Mouse (Mus musculus): ENCODE data around the gene Lgmn.

Gene Lgmn

DNA sequence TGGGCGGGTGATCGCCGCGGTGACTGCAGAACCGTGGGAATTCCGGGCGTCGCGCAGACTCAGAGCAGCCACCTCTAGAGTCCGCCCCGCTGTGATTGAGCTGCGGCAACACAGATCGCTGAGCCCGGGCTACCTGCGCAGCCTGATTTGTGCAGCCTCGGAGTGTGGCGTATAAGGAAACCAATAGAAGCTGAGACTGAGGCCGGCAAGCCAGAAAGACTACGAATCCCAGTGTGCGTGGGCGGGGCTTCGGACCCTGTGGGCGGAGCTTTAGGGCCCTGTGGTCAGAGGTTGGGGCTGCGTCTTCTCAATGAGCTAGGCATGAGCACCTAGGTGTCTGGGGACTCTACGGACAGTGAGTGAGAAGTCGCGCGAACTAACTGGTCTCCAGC, at the start of gene Lgmn:
Gene Lgmn, minus strand, starts transcription at position 182 of the 392 bp plus-strand sequence.
- peak; percentile 98 for DNase-seq (ENCODE audit: low read depth, low spot score)

DNA sequence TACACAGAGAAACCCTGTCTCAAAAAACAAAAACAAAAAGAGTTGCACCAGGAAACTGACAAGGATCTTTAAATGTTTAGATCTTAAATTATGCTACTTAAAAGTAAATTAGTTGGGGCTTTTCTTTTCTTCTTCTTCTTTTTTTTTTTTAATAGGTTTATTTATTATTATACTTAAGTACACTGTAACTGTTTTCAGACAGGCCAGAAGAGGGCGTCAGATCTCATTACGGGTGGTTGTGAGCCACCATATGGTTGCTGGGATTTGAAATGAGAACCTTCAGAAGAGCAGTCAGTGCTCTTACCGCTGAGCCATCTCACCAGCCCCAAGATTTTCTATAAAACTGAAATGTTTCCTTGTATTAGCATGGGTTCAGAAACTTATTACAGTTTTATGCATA, 45.3 kb upstream of the Lgmn start:
- DNase-seq (ENCODE audit: low read depth, low spot score), result peak; percentile 24

DNA sequence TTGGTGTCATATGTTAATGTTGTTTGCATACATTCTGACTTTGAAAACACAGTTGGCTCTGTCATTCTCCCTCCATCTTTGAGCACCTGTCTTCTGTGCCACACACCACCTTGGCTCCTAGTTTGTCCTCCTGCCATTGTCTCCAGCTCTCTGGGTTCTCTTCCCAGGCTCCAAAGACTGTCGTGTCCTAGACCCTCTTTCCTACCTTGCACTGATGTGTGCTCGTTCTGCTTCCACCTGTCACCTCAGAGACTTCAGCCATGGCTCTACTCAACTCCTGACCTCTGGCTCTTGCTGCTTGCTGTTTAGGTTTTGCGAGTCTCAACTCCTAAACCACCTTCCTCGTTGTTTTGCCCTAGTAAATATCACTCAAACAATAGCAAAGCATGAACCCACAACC, 40.9 kb upstream of the Lgmn start:
- DNase-seq (ENCODE audit: low read depth, low spot score), result no peak

DNA sequence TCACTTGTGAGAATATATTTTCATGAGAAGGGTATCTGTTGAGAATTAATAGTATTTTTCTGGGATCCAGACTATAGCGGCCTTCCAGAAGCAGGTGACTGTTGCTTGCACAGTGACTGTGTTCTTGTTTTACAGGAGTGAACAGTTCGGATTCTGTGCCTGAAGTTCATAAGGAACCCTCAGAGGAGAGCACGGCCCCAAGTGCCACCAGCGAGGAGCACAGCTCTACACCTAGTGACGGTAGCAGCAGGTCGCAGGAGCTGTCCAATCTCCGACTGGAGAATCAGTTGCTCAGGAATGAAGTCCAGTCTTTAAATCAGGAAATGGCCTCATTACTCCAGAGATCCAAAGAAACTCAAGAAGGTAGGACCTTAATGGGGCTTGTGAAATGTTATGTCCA, 34.8 kb upstream of the Lgmn start:
- no peak for DNase-seq (ENCODE audit: low read depth, low spot score)

DNA sequence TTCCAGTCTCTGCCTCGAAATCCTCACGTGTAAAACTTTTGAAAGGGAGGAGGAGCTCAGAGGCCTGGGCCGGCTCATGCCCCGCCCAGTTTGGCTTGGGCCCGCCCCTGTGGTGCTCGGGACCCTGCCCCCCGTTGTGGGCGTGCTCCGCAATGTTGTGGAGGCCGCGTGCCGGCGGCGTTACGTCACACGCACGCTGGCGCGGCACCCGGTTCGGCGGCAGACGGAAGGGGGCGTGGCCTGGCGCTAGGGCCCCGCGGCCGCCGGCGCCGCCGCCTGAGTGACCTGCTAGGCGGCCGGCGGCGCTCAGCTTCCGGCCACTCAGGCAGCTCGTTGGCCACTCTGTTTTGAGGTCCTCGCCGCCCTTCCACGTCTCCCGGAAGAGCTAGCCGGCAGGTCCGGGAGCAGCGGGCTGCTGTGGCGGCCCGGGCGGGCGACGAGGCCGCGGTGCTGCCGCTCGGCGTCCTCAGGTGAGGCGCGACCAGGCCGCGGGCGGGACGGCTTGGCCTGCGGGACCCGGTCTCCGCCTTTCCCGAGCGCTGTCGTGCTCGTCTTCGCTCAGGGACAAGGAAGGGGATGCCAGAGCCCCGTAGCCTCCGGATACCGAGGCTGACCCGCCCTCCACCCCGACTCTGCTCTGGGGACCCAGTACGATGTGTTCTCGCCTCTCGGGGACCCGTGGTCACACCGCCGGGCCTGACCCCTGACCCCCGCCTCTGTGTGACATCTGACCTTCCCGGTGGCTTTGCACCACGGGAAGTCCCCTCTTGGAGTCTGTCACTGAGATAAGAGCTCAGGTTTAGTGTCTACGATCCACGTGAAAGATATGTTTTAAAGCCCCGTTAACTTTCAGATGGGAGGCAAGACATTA, 29.5 kb upstream of the Lgmn start, which contains the start of gene Golga5:
Gene Golga5, plus strand, starts transcription at position 242 of the 871 bp plus-strand sequence.
- peak; percentile 99 for DNase-seq (ENCODE audit: low read depth, low spot score)

DNA sequence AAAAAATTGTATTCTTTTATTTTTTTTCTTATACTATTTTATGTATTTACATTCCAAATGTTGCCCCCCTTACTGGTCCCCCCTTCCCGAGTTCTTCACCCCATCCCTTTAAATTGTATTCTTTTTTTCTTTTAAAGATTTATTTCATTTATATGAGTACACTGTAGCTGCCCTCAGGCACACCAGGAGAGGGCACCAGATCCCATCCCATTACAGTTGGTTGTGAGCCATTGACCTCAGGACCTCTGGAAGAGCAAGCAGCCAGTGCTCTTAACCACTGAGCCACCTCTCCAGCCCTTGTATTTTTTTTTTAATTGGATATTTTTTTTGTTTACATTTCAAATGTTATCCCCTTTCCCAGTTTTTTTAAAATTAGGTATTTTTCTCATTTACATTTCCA, 28.5 kb upstream of the Lgmn start:
- DNase-seq (ENCODE audit: low read depth, low spot score), result no peak

DNA sequence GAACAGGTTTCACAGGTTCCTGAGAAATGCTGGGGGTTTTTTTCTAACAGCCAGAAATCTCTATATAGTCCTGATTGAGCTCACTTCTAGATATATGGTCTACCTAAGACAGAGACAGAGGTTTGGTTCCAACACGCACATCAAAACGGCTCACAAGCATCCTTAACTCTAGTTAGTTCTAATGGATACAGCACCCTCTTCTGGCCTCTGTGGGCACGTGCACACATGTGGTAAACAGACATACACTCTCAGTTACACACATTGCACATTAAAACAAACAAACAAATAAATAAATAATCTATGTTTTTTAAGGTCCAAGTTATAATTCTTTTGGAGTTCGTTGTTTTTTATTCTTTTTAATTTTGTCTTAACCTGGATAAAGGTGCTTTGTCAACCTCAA, 25.0 kb upstream of the Lgmn start:
- peak; percentile 42 for DNase-seq (ENCODE audit: low read depth, low spot score)

DNA sequence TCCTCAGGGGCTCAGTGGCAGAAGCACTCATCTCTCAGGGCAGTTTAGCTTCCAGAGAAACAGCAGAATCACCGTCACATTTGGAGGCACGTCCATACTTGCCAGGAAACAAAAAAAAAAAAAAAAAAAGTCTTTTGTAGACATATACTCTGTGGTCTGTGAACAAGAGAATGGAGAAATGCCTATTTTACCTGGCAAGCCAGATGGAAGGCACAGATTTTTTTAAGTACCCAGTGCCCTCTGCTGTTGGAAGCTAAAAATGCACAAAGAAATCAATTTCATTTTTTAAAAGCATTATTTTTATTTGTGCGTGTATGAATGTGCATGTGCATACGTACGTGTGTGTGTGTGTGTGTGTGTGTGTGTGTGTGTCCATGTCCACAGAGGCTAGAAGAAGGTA, 21.6 kb upstream of the Lgmn start:
- peak; percentile 60 for DNase-seq (ENCODE audit: low read depth, low spot score)

DNA sequence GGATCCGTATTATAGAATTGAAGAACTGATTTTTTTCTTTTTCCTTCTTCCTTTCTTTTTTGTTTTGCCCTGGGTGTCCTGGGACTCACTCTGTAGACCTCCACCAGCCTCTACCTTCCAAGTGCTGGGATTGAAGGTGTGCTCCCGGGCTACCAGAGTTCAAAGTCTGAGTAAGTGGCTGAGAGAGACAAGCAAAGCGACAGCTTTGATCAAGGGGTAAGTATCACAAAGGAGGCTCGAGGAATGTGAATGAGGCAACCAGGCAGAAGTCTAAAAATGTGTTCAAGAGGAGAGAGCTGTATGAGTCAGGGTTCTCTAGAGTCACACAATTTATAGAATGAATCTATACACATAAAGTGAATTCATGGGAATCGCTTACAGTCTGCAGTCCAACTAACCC, 20.4 kb upstream of the Lgmn start:
- no peak for DNase-seq (ENCODE audit: low read depth, low spot score)

DNA sequence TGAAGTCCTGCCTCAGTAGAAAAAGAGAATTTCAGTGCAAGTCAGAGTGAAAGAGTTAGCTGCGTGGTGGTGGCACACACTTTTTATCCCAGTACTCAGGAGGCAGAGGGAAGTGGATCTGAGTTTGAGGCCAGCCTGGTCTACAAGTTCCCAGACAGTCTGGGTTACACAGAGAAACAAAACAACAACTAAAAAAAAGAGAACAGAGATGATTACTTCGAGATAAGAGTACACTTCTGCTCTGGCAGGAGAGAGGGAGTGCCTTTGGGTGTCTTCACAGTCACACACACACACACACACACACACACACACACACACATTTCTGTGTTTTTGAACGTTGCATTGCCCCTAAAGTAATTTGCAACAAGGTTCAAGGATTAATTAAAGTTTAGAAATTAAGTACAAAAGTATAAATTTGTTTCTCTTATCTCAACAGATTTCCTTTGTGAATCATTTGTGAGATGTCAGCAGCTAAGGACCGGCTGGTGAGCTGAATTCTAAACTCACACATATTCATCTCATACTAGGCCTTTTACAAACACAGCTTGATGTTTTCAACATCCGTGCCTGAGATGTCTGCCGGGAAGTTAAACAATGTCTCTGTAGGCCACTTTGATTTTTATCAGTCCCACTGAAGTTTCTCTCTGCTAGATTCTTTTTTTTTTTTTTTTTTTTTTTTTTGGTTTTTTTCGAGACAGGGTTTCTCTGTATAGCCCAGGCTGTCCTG, 17.0 kb upstream of the Lgmn start:
- peak; percentile 58 for DNase-seq (ENCODE audit: low read depth, low spot score)

DNA sequence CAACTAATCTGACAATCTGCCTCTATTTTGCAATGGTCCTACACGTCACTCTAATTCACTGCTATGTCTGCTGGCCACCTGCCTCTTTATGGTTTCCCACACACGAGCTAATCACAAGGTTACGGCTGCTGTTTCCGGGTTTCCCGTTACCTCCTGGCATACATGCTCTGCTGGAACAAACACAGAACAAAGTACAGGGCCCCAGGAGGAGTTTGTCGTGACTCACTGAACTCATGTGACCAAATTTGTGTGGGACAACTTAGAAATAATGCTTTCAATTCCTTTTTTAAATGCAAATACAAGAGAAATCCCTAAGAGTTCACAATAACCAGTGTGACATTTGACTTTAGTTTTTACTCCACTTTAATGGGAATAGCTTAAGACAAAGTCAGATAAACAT, 14.0 kb upstream of the Lgmn start:
- peak; percentile 85 for DNase-seq (ENCODE audit: low read depth, low spot score)

DNA sequence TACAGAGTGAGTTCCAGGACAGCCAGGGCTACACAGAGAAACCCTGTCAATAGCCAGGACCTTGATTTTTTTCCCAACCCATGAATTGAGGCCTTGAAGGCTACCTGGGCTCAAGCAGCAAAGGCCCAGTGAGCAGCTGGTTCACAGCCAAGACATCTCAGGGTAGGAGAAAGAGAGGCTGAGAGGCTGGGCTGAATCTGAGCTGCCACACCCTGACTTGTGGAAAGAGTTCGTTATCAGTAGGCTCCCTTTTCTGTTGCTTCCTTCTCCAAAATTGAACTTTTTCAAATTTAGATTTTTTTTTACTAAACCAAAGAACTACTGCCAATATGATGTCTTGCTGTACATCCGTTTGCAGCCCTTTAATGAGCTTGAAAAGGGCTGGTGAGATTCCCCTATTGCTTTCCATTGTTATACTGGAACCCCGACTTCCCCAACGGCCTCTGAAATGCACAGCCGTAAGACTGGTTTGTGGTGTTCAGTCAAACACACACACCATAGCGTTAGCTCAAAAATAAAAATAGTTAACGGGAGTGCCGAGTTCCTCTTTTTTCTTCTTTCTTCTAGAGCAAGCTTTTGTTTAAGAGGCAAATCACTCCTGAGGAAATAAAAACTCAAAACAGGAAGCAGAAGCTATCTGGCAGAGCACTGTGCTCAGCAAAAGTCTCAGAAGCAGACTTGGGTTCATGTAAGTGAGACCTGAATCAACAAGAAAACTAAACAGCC, 11.7 kb upstream of the Lgmn start:
- peak; percentile 90 for DNase-seq (ENCODE audit: low read depth, low spot score)

DNA sequence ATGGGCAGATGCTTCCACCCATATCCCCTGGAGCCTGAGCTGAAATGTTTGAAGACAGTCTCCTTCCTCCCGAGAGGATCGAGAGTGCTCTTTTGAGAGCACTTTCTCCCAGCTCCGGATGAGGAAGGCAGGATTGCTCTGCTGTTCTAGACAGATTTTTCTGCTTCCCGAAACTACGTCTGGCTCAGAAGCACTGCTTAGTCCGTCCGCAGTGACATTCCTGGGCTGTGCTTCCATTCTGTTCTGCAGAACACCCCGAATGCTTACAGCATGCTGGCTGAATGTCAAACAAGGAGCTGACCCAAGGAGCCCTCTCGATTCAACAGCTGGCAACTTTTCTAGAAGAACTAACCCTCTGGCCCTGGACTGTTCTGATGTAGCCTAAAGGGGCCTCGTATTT, 10.8 kb upstream of the Lgmn start:
- DNase-seq (ENCODE audit: low read depth, low spot score), result no peak

DNA sequence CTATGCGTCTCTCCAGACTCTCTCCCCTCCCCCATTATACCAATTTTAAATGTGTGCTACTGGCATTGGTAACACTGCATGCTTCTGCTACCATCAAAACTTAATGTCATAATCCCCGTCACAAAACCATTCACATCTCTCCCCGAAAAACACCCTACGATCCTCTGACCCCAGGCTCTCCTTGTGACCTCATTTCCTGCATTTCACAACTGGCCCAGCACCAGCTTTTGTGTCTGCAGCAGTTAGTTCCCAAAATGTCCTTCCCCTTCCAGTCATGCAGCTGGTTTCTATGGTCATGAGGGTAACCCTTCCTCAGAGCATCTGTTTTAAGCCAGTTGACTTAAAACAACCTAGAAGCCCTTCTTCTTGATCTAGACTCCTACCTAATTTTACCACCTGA, 5.8 kb upstream of the Lgmn start:
- peak; percentile 45 for DNase-seq (ENCODE audit: low read depth, low spot score)

DNA sequence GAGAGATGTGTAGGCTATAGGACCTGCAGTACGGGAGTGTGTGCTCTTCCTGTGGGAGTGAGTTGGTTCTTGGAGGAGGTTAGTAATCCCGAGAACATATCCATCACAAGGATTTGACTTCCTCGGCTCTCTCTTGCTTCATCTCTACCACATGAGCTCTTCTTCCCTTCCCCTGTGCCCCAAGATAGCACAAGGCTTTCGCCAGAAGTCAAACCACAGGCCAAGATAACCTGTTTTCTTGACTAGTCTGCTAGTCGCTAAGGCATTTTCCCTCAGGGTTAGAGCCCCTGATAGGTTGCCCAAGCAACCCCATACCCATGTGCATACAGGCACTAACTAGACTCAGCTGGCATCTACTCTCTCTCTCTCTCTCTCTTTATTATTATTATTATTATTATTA, 4.1 kb upstream of the Lgmn start:
- DNase-seq (ENCODE audit: low read depth, low spot score), result no peak

DNA sequence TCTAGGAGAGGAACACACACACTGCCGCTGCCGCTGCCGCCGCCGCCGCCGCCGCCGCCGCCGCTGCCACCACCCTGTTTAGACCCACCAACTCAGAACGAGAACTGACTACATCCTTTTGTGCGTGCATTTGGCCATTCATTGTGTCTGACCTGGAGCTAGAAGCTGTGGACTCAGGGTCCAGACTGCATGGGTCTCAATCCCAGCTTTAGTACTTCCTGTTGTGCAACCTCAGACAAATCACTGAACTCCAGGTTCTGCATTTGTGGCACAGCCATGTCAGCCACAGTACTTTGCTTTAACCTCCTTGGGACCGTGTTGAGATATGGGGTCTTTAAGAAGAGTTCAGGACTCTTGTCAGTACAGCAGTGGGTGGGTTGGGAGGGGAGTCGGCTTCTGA, 3.0 kb upstream of the Lgmn start:
- DNase-seq (ENCODE audit: low read depth, low spot score), result peak; percentile 70

DNA sequence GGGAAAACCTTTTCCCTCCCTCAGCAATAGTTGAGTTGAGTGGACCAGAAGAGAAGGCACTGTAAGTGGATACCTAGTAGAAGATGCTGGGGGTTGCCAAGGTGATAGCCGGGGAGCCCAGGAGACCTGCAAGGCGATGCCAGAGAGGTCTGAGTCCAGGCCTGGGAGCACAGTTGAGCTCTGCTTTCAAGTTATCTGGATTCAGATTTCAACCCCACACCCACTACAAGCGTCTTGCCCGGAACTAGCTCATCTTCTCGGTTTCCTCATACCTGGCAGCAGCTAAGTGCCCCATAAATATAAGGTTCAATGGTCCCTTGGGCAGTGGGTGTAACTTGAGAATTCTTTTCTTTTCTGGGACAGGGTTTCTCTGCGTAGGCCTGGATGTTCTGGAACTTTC, 1.5 kb upstream of the Lgmn start:
- DNase-seq (ENCODE audit: low read depth, low spot score), result no peak

DNA sequence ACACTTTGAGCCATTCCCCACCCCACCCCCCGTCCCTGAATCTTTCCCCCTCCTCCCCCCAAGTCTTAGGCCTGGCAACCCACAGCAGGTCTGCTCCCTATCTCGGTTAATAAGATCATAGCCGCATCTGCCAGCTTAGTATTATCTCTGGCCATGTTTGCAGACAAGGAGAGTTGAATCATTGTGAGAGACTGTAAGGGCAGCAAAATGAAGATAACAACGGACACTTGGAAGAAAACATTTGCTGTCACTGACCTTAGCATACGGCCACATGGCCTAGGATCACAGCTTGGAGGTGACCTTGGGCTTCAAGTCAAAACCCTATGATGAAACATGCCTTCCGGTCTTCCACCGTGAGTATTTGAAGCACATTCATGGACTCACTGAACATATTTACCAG, 938 bp upstream of the Lgmn start:
- DNase-seq (ENCODE audit: low read depth, low spot score), result no peak

DNA sequence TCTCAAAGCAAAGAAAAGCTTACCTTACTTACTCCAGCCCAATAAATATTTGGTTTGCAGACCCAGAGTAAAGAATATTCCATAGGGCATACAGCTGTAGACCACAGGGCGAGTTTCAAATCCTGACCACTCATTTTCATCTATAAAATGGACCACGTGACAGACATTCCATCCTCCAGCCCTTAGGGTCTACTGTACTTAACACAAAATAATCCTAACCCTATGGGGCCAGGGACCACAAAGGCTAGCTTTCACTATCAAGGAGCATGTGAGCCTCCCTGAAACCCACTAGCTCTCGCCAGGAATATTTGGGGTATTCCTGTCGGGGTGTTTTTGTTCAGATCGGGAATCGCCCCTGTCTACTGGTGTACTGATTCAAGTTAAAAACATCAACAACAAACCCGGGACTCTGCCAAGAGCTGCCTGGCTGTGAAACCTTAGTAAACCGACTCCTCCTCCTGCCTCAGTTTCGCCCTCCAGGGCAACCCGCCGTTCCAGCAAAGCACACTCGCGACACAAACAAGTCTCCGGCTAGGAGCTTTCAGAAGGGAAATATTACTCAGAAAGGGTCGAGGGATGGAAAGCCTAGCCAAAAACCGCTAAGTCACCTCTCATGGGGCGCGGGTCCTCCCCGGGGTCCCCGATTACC, 506 bp downstream of the Lgmn start:
- DNase-seq (ENCODE audit: low read depth, low spot score), result no peak

DNA sequence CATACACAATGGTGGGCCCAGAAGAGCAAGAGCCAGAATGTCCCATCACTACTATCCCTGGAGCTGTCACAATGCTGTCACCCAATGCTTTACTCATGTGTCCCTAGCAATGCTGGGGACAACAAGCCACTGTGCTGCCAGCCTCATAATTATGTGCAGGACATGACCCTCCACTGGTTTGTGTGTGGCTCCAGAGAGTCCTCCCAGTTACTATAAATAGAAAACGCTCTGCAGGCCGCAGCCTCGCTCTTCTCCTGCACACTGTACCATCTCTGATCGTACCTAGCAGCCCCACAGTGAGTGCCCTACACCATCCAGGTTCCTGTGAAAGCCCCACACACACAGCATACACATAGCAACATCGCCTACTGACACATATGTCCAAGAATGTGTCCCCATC, 1.7 kb downstream of the Lgmn start:
- peak; percentile 60 for DNase-seq (ENCODE audit: low read depth, low spot score)

DNA sequence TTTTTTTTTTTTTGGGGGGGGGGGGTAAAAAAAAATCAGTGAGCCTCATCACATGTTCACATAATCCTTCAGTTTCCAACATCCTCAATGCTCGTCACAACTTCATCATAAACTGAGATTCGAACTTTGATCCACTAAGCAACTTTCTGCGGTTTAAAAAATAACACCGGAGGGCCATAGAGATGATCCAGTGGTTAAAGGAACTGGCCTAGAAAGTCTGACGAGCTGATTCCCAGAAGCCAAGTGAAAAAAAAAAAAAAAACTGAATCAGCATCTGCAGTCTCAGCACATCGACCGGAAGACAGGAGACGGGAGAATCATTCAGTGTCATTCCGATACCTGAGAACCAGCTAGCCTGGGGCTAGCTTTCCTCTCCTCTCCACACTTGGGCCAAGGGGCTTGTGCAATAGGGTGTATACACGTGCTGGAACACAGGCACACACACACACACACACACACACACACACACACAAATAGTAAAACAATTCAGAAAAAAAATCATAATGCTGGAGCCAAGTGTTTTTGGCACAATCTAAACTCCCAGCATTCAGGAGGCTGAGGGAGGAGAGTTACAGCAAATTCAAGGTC, 2.6 kb downstream of the Lgmn start:
- DNase-seq (ENCODE audit: low read depth, low spot score), result peak; percentile 58

All from A20 (cell line).